Mouse (Mus musculus): ENCODE data around the gene Ttyh1. TPM values are rescaled to one million over a fixed set of nuclear protein-coding genes. Genes with fewer than 3 reads are reported as not detected.

Ttyh1 gene
- 45.4 and 47.1 TPM in 2 replicates for polyA plus RNA-seq (2012; rRNA removed)

DNA sequence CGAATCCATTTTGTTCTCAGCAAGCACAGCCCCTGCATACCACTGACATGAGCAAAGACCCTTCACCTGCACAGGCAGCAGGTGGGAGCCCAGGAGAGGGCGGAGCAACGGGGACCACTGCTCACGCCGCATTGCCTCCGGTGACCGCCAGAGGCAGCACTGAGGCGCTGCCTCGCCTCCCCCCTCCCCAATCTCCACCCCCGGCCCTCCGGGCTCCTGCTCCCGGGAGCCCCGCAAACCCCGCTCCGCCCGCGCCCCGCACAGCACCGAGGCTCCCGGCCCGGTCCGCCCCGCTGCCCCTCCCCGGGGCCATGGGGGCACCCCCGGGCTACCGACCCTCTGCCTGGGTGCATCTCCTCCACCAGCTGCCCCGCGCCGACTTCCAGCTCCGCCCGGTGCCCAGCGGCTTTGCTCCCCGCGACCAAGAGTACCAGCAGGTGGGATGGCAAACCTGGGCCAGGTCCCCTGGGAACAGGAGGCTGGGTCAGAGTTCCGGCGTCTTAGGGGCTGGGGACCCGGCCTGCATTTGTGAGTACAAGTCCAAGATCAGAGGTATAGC is at the start of gene Ttyh1:
Gene Ttyh1, plus strand, starts transcription at position 65 of the 559 bp plus-strand sequence.

GRCm38 (mm10) chr7:4136771-4137531 is 17.7 kb downstream of the Ttyh1 start, which contains the start of gene Leng8:
TSS of gene Leng8 (plus strand) at chr7:4137039.

GRCm38 (mm10) chr7:4150059-4150541 is 30.9 kb downstream of the Ttyh1 start, which contains the start of gene Leng9:
TSS of gene Leng9 (minus strand) at chr7:4150374.

DNA sequence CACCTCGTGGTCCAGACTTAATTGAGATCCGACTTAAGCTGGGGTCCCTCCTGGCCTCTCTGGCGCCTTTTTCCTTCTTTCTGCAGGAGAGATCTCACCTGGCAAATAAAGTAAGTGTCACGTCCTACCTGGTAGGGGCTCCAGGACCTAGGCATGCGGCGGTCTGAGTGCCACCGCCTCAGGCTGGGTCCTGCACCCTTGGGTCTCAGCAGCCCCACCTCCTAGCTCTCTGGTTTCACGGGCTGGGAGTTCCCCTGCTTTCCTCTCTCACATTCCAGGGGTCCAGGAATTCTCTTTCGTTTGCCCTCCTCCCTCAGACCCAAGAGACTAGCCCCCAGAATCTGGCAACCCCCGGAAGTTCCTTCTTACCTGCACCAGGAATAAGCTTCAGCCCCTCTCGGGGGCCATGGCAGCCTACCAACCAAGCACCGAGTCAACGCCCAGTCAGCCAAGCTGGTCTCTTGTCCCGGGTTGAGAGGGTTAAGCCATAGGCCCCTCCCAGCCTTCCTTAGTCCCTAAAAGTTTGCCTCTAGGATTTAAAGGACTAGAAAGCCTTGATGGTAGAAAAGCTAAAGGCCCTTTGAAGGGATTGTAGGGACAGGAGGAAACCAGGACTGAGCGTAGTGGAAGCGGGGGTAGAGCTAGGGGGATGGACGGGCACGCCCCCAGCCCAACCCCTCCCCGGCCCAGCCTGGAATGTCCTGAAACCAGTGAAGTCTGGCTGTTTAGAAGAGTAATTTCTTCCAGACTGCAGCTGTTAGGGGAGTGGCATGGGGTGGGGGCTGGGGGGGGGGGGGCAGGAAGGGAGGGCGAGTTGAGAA is 45.1 kb downstream of the Ttyh1 start, which contains the start of gene Cdc42ep5:
Gene Cdc42ep5, minus strand, starts transcription at position 771 of the 821 bp plus-strand sequence.

Other genes with a start within 250 kb of the Ttyh1 start
- 0.19 and 2.4 TPM in 2 replicates for gene Gm14548, start 221.3 kb upstream of the Ttyh1 start, polyA plus RNA-seq (2012; rRNA removed)
- gene Lilra6, start 203.9 kb upstream of the Ttyh1 start, polyA plus RNA-seq (2012; rRNA removed), result 0.24 and 1.3 TPM in 2 replicates
- 3.0 and 3.7 TPM in 2 replicates for gene Lair1, start 56.2 kb upstream of the Ttyh1 start, polyA plus RNA-seq (2012; rRNA removed)
- 424 and 444 TPM in 2 replicates for gene Leng8, start 17.6 kb downstream of the Ttyh1 start, polyA plus RNA-seq (2012; rRNA removed)
- gene Leng9, start 31.0 kb downstream of the Ttyh1 start, polyA plus RNA-seq (2012; rRNA removed), result 63.8 and 67.8 TPM in 2 replicates
- gene Cdc42ep5, start 45.5 kb downstream of the Ttyh1 start, polyA plus RNA-seq (2012; rRNA removed), result 466 and 548 TPM in 2 replicates
- gene Lilra5, start 118.3 kb downstream of the Ttyh1 start, polyA plus RNA-seq (2012; rRNA removed), result 0.26 and 0.30 TPM in 2 replicates
- gene Ncr1, start 218.3 kb downstream of the Ttyh1 start, polyA plus RNA-seq (2012; rRNA removed), result 0.09 and 0.12 TPM in 2 replicates